Mouse (Mus musculus) frontal cortex, postnatal 10 days (tissue): Measurements from ENCODE around the gene Hsd17b6.
"Not testable (repeated sequence)": the region's sequence is repeated elsewhere in the genome, so short reads cannot be mapped to it uniquely, and the experiment has no call there.

Source experiments
- DNase-seq, 2 experiments: peaks; one replicate each; pipeline ENCODE4 v3.0.0; 2022; ENCODE audit warnings: low spot score in 2 of 2, mixed read lengths in 1 of 2

The Hsd17b6 gene

DNA sequence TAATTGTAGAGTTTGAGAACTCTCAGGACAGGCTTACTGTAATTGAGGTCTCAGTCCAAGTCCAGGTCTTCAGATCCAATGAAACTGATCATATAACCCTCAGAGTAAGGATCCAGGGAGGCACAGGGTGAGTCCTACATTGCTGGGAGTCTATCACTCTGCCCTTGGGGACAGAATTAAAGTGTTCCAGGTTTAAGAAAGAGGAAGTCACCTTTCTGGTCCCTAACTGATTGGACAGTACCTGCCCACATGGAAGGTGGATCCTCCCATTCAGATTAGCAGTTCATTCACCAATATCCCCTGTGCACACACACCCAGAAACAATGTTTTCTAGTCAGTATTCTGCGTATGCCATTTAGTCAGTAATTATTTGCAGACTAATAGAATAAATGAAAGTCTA is at the start of gene Hsd17b6:
Hsd17b6 (minus strand) TSS at position 166 of the 400 bp plus-strand sequence.
- no peak for DNase-seq

GRCm38 (mm10) chr10:128053001-128053400 is 45.6 kb upstream of the Hsd17b6 start:
- DNase-seq: no peak

GRCm38 (mm10) chr10:128052136-128052535 is 44.7 kb upstream of the Hsd17b6 start:
- not testable (repeated sequence) for DNase-seq

DNA sequence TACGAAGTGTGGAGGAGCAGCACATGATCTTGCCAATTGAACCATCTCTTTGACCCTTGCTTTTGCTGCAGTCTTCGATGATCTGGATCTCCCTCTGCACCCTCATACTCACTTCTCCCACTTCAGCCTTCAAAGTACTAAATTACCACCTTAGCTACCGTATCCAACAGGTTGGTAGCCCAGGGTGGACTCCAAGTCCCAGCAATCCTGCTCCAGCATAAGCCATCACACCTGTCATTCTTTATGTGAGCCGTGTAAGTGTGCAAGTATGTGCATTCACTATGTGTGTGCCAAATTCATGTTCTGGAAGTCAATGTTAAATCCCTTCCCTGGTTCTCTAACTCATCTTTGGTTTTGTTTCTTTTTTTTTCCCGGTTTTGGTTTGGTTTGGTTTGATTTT is 44.2 kb upstream of the Hsd17b6 start:
- DNase-seq: no peak

- DNase-seq: no peak
Observed at GRCm38 (mm10) chr10:128050355-128050754, 42.9 kb upstream of the Hsd17b6 start.

GRCm38 (mm10) chr10:128049741-128050140 is 42.3 kb upstream of the Hsd17b6 start:
- DNase-seq: no peak

DNA sequence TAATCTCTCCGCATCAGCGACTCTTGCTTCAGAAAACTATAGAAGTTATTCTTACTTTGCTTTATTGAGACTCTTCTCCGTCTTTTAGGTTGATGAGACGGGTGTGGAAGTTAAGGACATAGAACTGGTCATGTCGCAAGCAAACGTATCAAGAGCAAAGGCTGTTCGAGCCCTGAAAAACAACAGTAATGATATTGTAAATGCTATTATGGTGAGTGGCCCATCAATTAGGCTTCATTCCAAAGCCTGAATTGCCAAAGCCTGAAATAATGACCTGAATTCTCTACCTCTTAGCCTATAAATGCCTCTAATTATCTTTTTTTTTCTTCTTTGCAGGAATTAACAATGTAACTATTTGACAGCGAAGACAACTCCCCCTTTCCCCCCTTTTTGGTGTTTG is 40.7 kb upstream of the Hsd17b6 start:
- DNase-seq: no peak

DNA sequence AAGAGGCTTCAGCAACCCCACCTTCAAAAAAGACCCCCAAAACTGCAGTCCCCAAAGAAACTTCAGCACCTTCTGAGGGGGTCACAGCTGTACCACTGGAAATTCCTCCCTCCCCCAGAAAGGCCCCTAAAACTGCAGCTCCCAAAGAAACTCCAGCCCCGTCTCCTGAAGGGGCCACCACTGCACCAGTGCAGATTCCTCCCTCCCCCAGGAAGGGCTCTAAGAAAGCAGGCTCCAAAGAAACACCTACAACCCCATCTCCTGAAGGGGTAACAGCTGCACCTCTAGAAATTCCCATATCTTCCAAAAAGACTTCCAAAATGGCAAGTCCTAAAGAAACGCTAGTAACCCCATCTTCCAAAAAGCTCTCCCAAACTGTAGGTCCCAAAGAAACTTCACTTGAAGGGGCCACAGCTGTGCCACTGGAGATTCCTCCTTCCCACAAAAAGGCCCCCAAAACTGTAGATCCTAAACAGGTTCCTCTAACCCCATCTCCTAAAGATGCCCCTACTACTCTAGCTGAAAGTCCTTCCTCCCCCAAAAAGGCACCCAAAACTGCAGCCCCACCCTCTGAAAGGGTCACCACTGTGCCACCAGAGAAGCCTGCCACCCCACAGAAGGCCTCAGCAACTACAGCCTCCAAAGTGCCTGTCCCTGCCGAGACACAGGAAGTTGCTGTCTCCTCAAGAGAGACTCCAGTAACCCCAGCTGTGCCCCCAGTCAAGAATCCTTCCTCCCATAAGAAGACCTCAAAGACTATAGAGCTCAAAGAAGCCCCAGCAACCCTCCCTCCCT is 35.8 kb upstream of the Hsd17b6 start:
- DNase-seq: no peak

DNA sequence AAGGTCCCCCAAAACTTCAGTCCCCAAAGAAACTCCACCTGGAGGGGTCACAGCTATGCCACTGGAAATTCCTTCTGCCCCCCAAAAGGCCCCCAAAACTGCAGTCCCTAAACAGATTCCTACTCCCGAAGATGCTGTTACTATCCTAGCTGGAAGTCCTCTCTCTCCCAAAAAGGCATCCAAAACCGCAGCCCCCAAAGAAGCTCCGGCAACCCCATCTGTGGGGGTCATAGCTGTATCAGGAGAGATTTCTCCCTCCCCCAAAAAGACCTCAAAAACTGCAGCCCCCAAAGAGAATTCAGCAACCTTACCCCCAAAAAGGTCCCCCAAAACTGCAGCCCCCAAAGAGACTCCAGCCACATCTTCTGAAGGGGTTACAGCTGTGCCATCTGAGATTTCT is 35.1 kb upstream of the Hsd17b6 start:
- no peak for DNase-seq

GRCm38 (mm10) chr10:128041636-128042035 is 34.2 kb upstream of the Hsd17b6 start:
- DNase-seq: no peak

- DNase-seq: no peak
Observed at GRCm38 (mm10) chr10:128040293-128040692, 32.9 kb upstream of the Hsd17b6 start.

GRCm38 (mm10) chr10:128039858-128040257 is 32.4 kb upstream of the Hsd17b6 start:
- no peak for DNase-seq

- no peak for DNase-seq
Observed at GRCm38 (mm10) chr10:128039167-128039566, 31.8 kb upstream of the Hsd17b6 start.

DNA sequence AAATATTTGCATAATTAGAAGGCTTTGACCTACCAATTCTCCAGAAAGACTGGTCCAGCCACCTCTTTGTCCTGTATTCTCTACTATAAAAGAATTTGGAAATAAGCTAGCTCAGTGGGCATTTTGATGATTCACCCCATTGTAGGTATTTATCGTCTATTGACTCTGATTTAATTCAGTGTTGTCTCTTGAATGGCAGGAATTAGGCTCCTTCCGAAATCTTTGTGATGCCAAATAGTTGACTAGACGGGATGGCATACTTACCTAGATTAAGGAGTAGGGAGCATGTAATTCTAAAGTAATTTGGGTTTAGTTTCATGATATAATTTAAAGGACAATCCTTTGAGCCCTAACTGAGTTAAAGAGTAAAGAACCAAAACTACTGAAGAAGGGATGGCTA is 30.5 kb upstream of the Hsd17b6 start:
- DNase-seq: no peak

DNA sequence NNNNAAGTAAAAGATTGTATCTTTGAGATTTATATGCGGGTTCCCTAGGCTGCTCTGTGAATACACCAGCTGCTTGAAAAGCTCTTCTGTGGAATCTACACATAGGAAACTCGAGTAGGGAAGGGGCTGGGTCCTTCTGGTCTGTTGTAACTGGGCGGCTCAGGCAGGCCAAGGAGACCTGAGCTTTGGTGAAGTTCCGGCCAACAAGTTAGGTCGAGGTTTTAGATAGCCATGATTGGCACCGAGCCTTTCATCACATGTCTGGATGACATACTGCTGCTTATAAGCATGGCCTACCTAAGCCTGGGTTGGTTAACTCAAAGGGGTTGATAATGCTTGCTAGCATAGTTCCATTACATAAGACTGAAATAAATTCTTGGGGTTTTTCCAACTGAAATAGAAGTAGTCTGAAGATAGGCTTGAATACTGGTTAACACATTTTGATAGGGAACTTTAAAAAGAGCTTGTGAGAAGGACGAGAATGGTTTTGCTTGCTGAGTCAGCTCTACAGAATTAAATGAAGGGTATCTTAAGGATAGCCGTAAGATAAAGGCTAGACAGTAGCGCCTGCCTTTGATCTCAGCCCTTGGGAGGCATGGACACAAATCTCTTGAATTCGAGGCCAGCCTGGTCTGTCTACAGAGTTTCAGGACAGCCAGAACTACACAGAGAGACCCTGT is 29.5 kb upstream of the Hsd17b6 start:
- DNase-seq: no peak

DNA sequence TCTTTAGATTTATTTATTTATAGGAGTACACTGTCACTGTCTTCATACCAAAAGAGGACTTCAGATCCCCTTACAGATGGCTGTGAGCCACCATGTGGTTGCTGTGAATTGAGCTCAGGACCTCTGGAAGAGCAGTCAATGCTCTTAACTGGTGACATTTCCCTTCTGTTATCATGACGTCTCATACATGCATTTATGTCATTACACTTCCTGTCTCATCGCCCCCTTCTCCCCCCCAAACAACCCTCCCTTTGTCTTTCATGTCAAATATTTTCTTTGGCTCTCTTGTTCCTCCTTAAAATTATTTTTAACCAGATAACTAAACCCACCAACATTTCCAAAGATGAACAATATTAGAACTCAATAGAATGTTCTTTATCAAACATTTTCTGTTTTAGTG is 23.4 kb upstream of the Hsd17b6 start:
- no peak for DNase-seq

DNA sequence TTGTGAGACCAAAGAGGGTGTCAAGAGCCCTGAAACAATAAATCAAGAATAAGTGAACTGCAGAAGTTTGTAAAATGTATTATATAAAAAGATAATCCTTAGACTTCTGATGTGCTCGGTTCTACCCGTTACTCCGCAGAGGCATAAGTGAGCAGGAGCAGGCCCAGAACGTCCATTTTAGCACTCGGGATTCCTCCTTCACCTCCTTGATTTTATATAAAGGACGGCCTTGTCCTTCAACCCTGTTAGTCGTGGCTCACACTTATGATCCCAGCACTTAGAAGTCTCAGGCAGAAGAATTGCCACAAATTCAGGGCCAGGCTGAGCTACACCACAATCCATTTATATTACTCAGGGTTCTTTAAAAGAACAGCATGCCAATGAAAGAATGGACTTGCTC is 22.5 kb upstream of the Hsd17b6 start:
- DNase-seq: no peak

DNA sequence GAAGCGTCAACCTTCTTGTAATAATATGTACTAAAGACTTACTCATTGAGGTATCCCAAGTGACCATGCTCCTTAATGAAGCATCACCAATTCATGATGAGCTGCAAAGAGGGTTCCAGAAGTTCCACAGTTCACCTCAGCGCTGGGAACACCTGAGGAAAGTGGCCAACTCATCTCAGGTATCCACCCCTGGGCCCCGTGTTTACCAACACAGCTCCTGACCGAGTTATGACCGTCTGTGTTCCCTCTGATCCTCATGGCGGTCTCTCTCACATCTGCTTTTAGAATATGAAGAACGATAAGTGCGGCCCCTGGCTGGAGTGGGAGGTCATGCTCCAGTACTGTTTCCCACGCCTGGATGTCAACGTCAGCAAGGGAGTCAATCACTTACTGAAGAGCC is 16.1 kb upstream of the Hsd17b6 start:
- no peak for DNase-seq

- no peak for DNase-seq
Observed at GRCm38 (mm10) chr10:128022196-128022595, 14.8 kb upstream of the Hsd17b6 start.

GRCm38 (mm10) chr10:128015068-128015934 is 7.9 kb upstream of the Hsd17b6 start, which contains the start of gene Prim1:
Gene Prim1, plus strand, starts transcription at chr10:128015168.
- DNase-seq: peak; percentile 52 to 75

- no peak for DNase-seq
Observed at GRCm38 (mm10) chr10:128009735-128010134, 2.3 kb upstream of the Hsd17b6 start.

DNA sequence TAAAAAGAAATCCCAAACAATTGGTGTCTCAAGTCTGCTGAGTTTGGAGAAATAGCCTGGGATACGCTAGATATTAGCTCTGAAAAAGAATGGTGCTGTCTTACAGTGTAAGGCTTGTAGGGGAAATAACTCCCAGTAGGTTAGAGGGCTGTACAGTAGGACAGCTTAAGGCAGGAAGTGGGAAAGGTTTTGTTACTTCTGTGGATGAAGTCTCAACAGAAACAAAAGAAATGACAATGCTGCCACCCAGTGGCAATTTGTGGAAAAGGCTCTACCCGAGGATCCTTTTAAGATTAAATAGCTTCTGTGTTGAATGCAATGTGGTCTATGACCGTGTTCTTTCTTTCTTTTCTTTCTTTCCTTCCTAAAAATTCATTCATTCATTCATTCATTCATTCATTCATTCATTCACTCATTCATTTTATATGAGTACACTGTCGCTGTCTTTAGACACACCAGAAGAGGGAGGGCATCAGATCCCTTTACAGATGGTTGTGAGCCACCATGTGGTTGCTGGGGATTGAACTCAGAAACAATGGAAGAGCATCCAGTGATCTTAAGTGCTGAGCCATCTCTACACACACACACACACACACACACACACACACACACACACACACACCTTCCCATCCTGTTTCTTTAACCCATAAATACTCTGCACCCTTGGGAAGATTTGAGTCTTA is 937 bp upstream of the Hsd17b6 start:
- DNase-seq: peak; percentile 33 to 72
